Mouse (Mus musculus): ENCODE measurements at regions not wholly inside any gene's neighbourhood (a gene's known extent, or its start where the extent isn't known, plus 50 kb on each side); places are given as distances from the start of the nearest gene placed in this dataset.

- ATAC-seq (ENCODE audit: low TSS enrichment), result peak; percentile 85; the same call in 1 of the 2 replicates
These were observed 76.7 kb downstream of the Trim29 start for GRCm38 (mm10) chr9:43387397-43387796.

GRCm38 (mm10) chr9:43389491-43390083 lies 78.9 kb downstream of the Trim29 start:
- no peak for ATAC-seq (ENCODE audit: low TSS enrichment)

GRCm38 (mm10) chr9:43392467-43393064 lies 81.9 kb downstream of the Trim29 start:
- ATAC-seq (ENCODE audit: low TSS enrichment), result no peak

GRCm38 (mm10) chr9:43394204-43394603 lies 83.6 kb downstream of the Trim29 start:
- peak; percentile 38; the same call in 1 of the 2 replicates for ATAC-seq (ENCODE audit: low TSS enrichment)

GRCm38 (mm10) chr9:43395209-43395608 lies 84.6 kb downstream of the Trim29 start:
- ATAC-seq (ENCODE audit: low TSS enrichment), result no peak

GRCm38 (mm10) chr9:43396566-43396965 lies 85.9 kb downstream of the Trim29 start:
- ATAC-seq (ENCODE audit: low TSS enrichment), result no peak

- no peak for ATAC-seq (ENCODE audit: low TSS enrichment)
These were observed 97.8 kb downstream of the Trim29 start for GRCm38 (mm10) chr9:43408493-43408892.

GRCm38 (mm10) chr9:43412473-43412872 lies 101.8 kb downstream of the Trim29 start:
- no peak for ATAC-seq (ENCODE audit: low TSS enrichment)

GRCm38 (mm10) chr9:43419993-43420715 lies 109.5 kb downstream of the Trim29 start:
- no peak for ATAC-seq (ENCODE audit: low TSS enrichment)

- no peak for ATAC-seq (ENCODE audit: low TSS enrichment)
These were observed 116.4 kb downstream of the Trim29 start for GRCm38 (mm10) chr9:43427007-43427406.

- ATAC-seq (ENCODE audit: low TSS enrichment), result no peak
These were observed 123.3 kb downstream of the Trim29 start for GRCm38 (mm10) chr9:43433953-43434352.

- ATAC-seq (ENCODE audit: low TSS enrichment), result no peak
These were observed 127.8 kb downstream of the Trim29 start for GRCm38 (mm10) chr9:43438476-43438875.

- ATAC-seq (ENCODE audit: low TSS enrichment), result peak; percentile 87
These were observed 130.4 kb downstream of the Trim29 start for GRCm38 (mm10) chr9:43440959-43441510.

- ATAC-seq (ENCODE audit: low TSS enrichment), result no peak
These were observed 134.8 kb downstream of the Trim29 start for GRCm38 (mm10) chr9:43445491-43445890.

GRCm38 (mm10) chr9:43447372-43447771 lies 136.7 kb downstream of the Trim29 start:
- no peak for ATAC-seq (ENCODE audit: low TSS enrichment)

- ATAC-seq (ENCODE audit: low TSS enrichment), result no peak
These were observed 138.3 kb downstream of the Trim29 start for GRCm38 (mm10) chr9:43448981-43449380.

GRCm38 (mm10) chr9:43453953-43454582 lies 143.4 kb downstream of the Trim29 start:
- no peak for ATAC-seq (ENCODE audit: low TSS enrichment)

- ATAC-seq (ENCODE audit: low TSS enrichment), result no peak
These were observed 147.1 kb downstream of the Trim29 start for GRCm38 (mm10) chr9:43457736-43458135.

- ATAC-seq (ENCODE audit: low TSS enrichment), result no peak
These were observed 150.5 kb downstream of the Trim29 start for GRCm38 (mm10) chr9:43461131-43461530.

- no peak for ATAC-seq (ENCODE audit: low TSS enrichment)
These were observed 152.9 kb downstream of the Trim29 start for GRCm38 (mm10) chr9:43463445-43464090.

GRCm38 (mm10) chr9:43465129-43465528 lies 154.5 kb downstream of the Trim29 start:
- no peak for ATAC-seq (ENCODE audit: low TSS enrichment)

Data from frontal cortex, adult (tissue).